Mouse (Mus musculus): ENCODE results near the gene Psma1.
A peak's percentile ranks its signal among the peaks of the same experiment; 100 is the strongest.

The Psma1 gene

GRCm38 (mm10) chr7:114276005-114276752 is at the start of gene Psma1:
TSS of gene Psma1 (minus strand) at chr7:114276118.
- peak; percentile 88 to 92 for DNase-seq (ENCODE audit: low spot score in 2 of 2)

GRCm38 (mm10) chr7:114323527-114323926 is 47.6 kb upstream of the Psma1 start:
- no peak for DNase-seq (ENCODE audit: low spot score in 2 of 2)

GRCm38 (mm10) chr7:114322531-114323441 is 46.9 kb upstream of the Psma1 start:
- no peak for DNase-seq (ENCODE audit: low spot score in 2 of 2)

- DNase-seq (ENCODE audit: low spot score in 2 of 2), result no peak
Measured at GRCm38 (mm10) chr7:114321694-114322372, 45.9 kb upstream of the Psma1 start.

GRCm38 (mm10) chr7:114317896-114318295 is 42.0 kb upstream of the Psma1 start:
- DNase-seq (ENCODE audit: low spot score in 2 of 2), result peak in 1 of 2 experiments; percentile 15

- peak; percentile 86 to 87 for DNase-seq (ENCODE audit: low spot score in 2 of 2)
Measured at GRCm38 (mm10) chr7:114317389-114317792, 41.5 kb upstream of the Psma1 start.

- DNase-seq (ENCODE audit: low spot score in 2 of 2), result peak; percentile 24 to 58
Measured at GRCm38 (mm10) chr7:114316361-114316871, 40.5 kb upstream of the Psma1 start.

GRCm38 (mm10) chr7:114311209-114311608 is 35.3 kb upstream of the Psma1 start:
- no peak for DNase-seq (ENCODE audit: low spot score in 2 of 2)

- no peak for DNase-seq (ENCODE audit: low spot score in 2 of 2)
Measured at GRCm38 (mm10) chr7:114309020-114309419, 33.1 kb upstream of the Psma1 start.

GRCm38 (mm10) chr7:114301293-114301782 is 25.4 kb upstream of the Psma1 start:
- peak; percentile 68 to 75 for DNase-seq (ENCODE audit: low spot score in 2 of 2)

- DNase-seq (ENCODE audit: low spot score in 2 of 2), result no peak
Measured at GRCm38 (mm10) chr7:114300782-114301181, 24.9 kb upstream of the Psma1 start.

GRCm38 (mm10) chr7:114299247-114299646 is 23.3 kb upstream of the Psma1 start:
- no peak for DNase-seq (ENCODE audit: low spot score in 2 of 2)

GRCm38 (mm10) chr7:114294698-114295097 is 18.8 kb upstream of the Psma1 start:
- DNase-seq (ENCODE audit: low spot score in 2 of 2), result no peak

GRCm38 (mm10) chr7:114293903-114294302 is 18.0 kb upstream of the Psma1 start:
- DNase-seq (ENCODE audit: low spot score in 2 of 2), result no peak

GRCm38 (mm10) chr7:114292501-114292971 is 16.6 kb upstream of the Psma1 start:
- peak; percentile 39 to 60 for DNase-seq (ENCODE audit: low spot score in 2 of 2)

- peak; percentile 67 to 81 for DNase-seq (ENCODE audit: low spot score in 2 of 2)
Measured at GRCm38 (mm10) chr7:114291461-114292335, 15.8 kb upstream of the Psma1 start.

GRCm38 (mm10) chr7:114290078-114290506 is 14.2 kb upstream of the Psma1 start:
- DNase-seq (ENCODE audit: low spot score in 2 of 2), result no peak

GRCm38 (mm10) chr7:114284296-114284910 is 8.5 kb upstream of the Psma1 start:
- no peak for DNase-seq (ENCODE audit: low spot score in 2 of 2)

GRCm38 (mm10) chr7:114283006-114283405 is 7.1 kb upstream of the Psma1 start:
- DNase-seq (ENCODE audit: low spot score in 2 of 2), result no peak

- DNase-seq (ENCODE audit: low spot score in 2 of 2), result peak; percentile 48 to 66
Measured at GRCm38 (mm10) chr7:114281671-114282070, 5.8 kb upstream of the Psma1 start.
